Mouse (Mus musculus): ENCODE results near the gene Fam234b.

- no peak for TF ChIP-seq EP300 (IDR thresholded peaks at IDR 0.05; ENCODE audit: low read depth)
- no peak for TF ChIP-seq CTCF (IDR thresholded peaks at IDR 0.05; ENCODE audit: low read depth)
Observed at GRCm38 (mm10) chr6:135268392-135268791, 70.6 kb downstream of the Fam234b start.

All from liver, postnatal 0 days (tissue).